Mouse (Mus musculus) thymus, postnatal 10 days (tissue): ENCODE measurements at regions not wholly inside any gene's neighbourhood (a gene's known extent, or its start where the extent isn't known, plus 50 kb on each side); places are given as distances from the start of the nearest gene placed in this dataset.

ENCODE experiments used
- DNase-seq, 2 experiments: peaks; one replicate each; pipeline ENCODE4 v3.0.0; 2021; ENCODE audit warnings: low spot score in 2 of 2

- DNase-seq, result no peak
Observed at GRCm38 (mm10) chr2:117543301-117543782, 200.5 kb upstream of the Rasgrp1 start.

- no peak for DNase-seq
Observed at GRCm38 (mm10) chr2:117548273-117548672, 205.5 kb upstream of the Rasgrp1 start.

- DNase-seq, result no peak
Observed at GRCm38 (mm10) chr2:117556301-117556700, 213.5 kb upstream of the Rasgrp1 start.

- no peak for DNase-seq
Observed at GRCm38 (mm10) chr2:117570987-117571386, 228.2 kb upstream of the Rasgrp1 start.

GRCm38 (mm10) chr2:117587381-117587780, 244.6 kb upstream of the Rasgrp1 start:
- no peak for DNase-seq

GRCm38 (mm10) chr2:117595028-117595427, 252.2 kb upstream of the Rasgrp1 start:
- no peak for DNase-seq

- no peak for DNase-seq
Observed at GRCm38 (mm10) chr2:117597573-117597972, 254.8 kb upstream of the Rasgrp1 start.

GRCm38 (mm10) chr2:117614772-117615171, 272.0 kb upstream of the Rasgrp1 start:
- no peak for DNase-seq

- DNase-seq, result no peak
Observed at GRCm38 (mm10) chr2:117618063-117618462, 275.3 kb upstream of the Rasgrp1 start.

- peak in 1 of 2 experiments; percentile 8 for DNase-seq
Observed at GRCm38 (mm10) chr2:117623955-117624354, 281.2 kb upstream of the Rasgrp1 start.

- no peak for DNase-seq
Observed at GRCm38 (mm10) chr2:117634906-117635305, 292.1 kb upstream of the Rasgrp1 start.

GRCm38 (mm10) chr2:117637397-117637796, 294.6 kb upstream of the Rasgrp1 start:
- no peak for DNase-seq

- no peak for DNase-seq
Observed at GRCm38 (mm10) chr2:117652101-117652500, 309.3 kb upstream of the Rasgrp1 start.

- no peak for DNase-seq
Observed at GRCm38 (mm10) chr2:117652647-117653046, 309.8 kb upstream of the Rasgrp1 start.

- DNase-seq, result no peak
Observed at GRCm38 (mm10) chr2:117656546-117657175, 313.9 kb upstream of the Rasgrp1 start.

- no peak for DNase-seq
Observed at GRCm38 (mm10) chr2:117660217-117660924, 317.6 kb upstream of the Rasgrp1 start.

- no peak for DNase-seq
Observed at GRCm38 (mm10) chr2:117662653-117663052, 319.9 kb upstream of the Rasgrp1 start.

GRCm38 (mm10) chr2:117666528-117666927, 323.7 kb upstream of the Rasgrp1 start:
- no peak for DNase-seq

- no peak for DNase-seq
Observed at GRCm38 (mm10) chr2:117668137-117668536, 325.3 kb upstream of the Rasgrp1 start.

- DNase-seq, result no peak
Observed at GRCm38 (mm10) chr2:117674877-117675276, 332.1 kb upstream of the Rasgrp1 start.

GRCm38 (mm10) chr2:117678650-117679049, 335.8 kb upstream of the Rasgrp1 start:
- no peak for DNase-seq

- DNase-seq, result no peak
Observed at GRCm38 (mm10) chr2:117685836-117686453, 343.1 kb upstream of the Rasgrp1 start.

- no peak for DNase-seq
Observed at GRCm38 (mm10) chr2:117693537-117693936, 350.7 kb upstream of the Rasgrp1 start.
